Mouse (Mus musculus): ENCODE measurements around the gene Sp7. TPM values are rescaled to one million over a fixed set of nuclear protein-coding genes. Genes with fewer than 3 reads are reported as not detected.

Sp7 gene
- polyA plus RNA-seq, 1 experiment from 2014 or later = 0.42 TPM

DNA sequence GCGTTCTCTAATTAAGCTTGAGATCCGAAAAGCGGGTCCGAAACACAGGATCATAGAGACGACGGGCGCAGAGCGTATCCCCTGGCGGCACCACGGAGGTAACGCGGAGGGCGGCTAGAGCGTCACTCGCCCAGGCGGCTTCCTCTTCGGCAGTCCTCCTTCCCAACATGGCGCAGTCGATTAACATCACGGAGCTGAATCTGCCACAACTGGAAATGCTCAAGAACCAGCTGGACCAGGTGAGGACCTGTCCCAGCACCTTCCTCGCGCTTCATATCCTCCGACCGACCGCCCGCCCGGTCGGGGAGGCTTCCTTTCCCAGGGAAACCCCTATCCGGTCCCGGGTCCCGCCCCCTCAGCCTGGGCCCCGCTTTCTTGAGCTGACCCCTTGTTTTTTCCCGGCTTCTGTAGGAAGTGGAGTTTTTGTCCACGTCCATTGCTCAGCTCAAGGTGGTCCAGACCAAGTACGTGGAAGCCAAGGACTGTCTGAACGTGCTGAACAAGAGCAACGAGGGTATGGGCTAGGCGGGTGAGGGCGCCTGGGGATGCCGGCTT is 40.9 kb downstream of the Sp7 start, which contains the start of gene Pfdn5:
Gene Pfdn5 (plus strand): TSS at position 95 of the 555 bp plus-strand sequence.
- DNase-seq (ENCODE audit: extremely low spot score, low spot score) = peak; percentile 80
- Histone ChIP-seq H3K4me1 (peaks cover 18% of the 10 kb centered on the region), H3K36me3 (replicated peaks) (peaks cover 70% of the 10 kb centered on the region), H3K27me3 (ENCODE audit: poor library complexity, severe bottlenecking) (no peaks in the 10 kb centered on the region), H3K4me3 (peak within 1 kb of the TSS; percentile 88), H3K9me3 (no peaks in the 10 kb centered on the region), H3K27ac (peak within 1 kb of the TSS; percentile 91)
- WGBS = under 1% methylated on average over 40 of the region's 40 CpGs

DNA sequence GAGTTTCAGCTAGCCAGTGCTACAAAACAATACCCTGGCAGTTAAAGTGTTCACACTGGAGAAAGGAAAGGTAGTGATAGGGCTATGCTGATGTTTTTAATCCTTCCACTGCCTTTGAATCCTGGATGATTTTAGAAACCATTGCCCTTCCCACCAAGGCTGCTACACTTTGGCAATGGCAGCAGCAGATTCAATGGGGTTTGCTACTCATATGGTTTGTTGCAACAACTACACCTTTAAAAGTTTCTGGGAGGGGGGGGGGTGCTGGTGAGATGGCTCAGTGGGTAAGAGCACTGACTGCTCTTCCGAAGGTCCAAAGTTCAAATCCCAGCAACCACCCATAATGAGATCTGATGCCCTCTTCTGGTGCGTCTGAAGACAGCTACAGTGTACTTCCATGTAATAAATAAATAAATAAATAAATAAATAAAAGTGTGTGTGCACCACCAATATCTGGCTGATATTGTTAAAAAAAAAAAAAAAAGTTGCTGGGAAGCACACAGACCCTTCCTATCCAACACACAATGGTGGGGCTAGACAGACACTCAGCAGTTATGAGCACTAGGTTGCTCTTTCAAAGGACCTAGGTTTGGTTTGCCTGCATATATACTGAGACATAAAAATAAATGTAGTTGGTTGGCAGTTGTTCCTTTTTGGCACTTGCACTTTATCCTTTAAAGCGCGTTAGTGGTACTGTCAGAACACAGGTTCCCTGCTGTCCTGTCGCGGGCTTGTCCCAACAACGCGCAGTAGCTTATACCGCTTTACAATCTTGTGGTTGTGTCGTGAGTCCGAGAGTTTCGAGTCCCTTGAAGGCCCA is 42.1 kb downstream of the Sp7 start:
- Histone ChIP-seq H3K36me3 (replicated peaks) (peaks cover 70% of the 10 kb centered on the region), H3K4me1 (peaks cover 14% of the 10 kb centered on the region), H3K27me3 (ENCODE audit: poor library complexity, severe bottlenecking) (no peaks in the 10 kb centered on the region), H3K4me3 (peak overlapping the region; percentile 88), H3K9me3 (no peaks in the 10 kb centered on the region), H3K27ac (no peak overlapping the region)
- no peak for DNase-seq (ENCODE audit: extremely low spot score, low spot score)
- 76% methylated on average over 12 of the region's 12 CpGs for WGBS

- peaks cover 97% of the 10 kb centered on the region for H3K36me3 ChIP-seq (replicated peaks)
Observed at GRCm38 (mm10) chr15:102316263-102316662, 50.7 kb downstream of the Sp7 start.

GRCm38 (mm10) chr15:102315292-102315691 is 51.7 kb downstream of the Sp7 start:
- Histone ChIP-seq H3K36me3 (replicated peaks) (peaks cover 95% of the 10 kb centered on the region), H3K4me1 (no peaks in the 10 kb centered on the region), H3K4me3 (no peak overlapping the region), H3K9me3 (no peaks in the 10 kb centered on the region), H3K27ac (no peak overlapping the region), H3K27me3 (ENCODE audit: poor library complexity, severe bottlenecking) (no peaks in the 10 kb centered on the region)
- WGBS = 94% methylated on average over 8 of the region's 8 CpGs
- DNase-seq (ENCODE audit: extremely low spot score, low spot score) = no peak

More at GRCm38 (mm10) chr15:102316263-102316662, 50.7 kb downstream of the Sp7 start:
- Histone ChIP-seq H3K4me1 (no peaks in the 10 kb centered on the region), H3K27me3 (ENCODE audit: poor library complexity, severe bottlenecking) (no peaks in the 10 kb centered on the region), H3K4me3 (no peak overlapping the region), H3K27ac (no peak overlapping the region), H3K9me3 (no peaks in the 10 kb centered on the region)
- WGBS = 91% methylated on average over 6 of the region's 6 CpGs
- no peak for DNase-seq (ENCODE audit: extremely low spot score, low spot score)

DNA sequence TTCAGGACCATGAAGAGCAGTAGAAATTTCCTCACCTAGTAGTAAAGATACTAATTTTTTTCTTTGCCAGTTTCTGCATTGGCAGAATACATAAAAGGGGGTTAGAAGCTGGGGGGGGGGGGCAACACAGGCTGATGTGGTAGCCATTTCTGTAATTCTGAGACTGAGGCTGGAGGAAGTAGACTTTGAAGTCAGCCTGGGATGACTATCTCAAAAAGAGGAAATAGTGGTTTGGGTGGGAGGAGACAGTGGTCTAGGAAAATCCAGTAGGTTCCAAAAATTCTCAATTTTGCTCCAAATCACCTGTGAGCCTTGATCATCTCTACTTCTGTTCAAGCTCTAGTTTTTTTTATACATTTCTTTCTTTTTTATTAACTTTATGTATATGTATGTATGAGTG is 55.5 kb downstream of the Sp7 start:
- no peak for DNase-seq (ENCODE audit: extremely low spot score, low spot score)
- no peak overlapping the region for H3K27ac ChIP-seq
- H3K4me3 ChIP-seq = no peak overlapping the region
- no peaks in the 10 kb centered on the region for H3K9me3 ChIP-seq
- no peaks in the 10 kb centered on the region for H3K27me3 ChIP-seq (ENCODE audit: poor library complexity, severe bottlenecking)
- H3K36me3 ChIP-seq (replicated peaks) = peaks cover 96% of the 10 kb centered on the region
- H3K4me1 ChIP-seq = no peaks in the 10 kb centered on the region

DNA sequence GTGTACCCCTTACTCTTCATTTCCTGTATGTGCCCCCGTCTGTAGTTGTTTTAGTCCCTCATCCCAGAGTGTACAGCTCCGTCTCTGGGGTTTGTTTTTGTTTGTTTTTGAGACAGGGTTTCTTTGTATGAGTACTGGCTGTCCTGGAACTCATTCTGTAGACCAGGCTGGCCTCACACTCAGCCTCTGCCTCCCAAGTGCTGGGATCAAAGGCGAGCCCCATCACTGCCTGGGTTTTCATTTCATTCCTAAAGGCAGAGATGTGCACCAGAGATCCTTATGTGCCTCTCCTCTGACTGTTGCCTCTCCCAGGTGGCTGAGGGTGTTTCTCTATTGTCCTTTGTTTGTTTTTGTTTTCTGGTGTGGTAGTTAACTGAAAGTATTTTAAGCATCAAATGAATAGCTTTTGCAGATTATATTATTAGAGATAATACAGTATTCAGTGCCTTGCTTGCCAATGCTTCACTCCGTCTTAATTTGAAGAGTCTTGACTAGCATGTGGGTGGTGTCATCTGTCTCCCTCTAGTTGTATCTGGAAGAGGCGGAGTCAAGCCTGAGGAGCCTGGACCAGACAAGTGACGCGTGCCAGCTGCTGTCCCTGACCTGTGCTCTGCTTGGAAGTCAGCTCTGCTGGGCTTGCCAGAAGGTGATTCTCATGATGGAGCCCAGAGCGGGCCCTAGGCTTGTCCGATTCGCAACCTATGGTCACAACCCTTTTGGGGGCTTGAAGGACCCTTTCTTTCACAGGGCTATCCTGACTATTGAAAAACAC is 56.7 kb downstream of the Sp7 start:
- H3K36me3 ChIP-seq (replicated peaks) = peaks cover 96% of the 10 kb centered on the region
- no peaks in the 10 kb centered on the region for H3K27me3 ChIP-seq (ENCODE audit: poor library complexity, severe bottlenecking)
- DNase-seq (ENCODE audit: extremely low spot score, low spot score) = no peak
- no peak overlapping the region for H3K27ac ChIP-seq
- no peaks in the 10 kb centered on the region for H3K9me3 ChIP-seq
- WGBS = 91% methylated on average over 10 of the region's 10 CpGs
- H3K4me3 ChIP-seq = no peak overlapping the region
- H3K4me1 ChIP-seq = no peaks in the 10 kb centered on the region

- Histone ChIP-seq H3K36me3 (replicated peaks) (peaks cover 96% of the 10 kb centered on the region), H3K4me1 (no peaks in the 10 kb centered on the region), H3K4me3 (no peak overlapping the region), H3K9me3 (no peaks in the 10 kb centered on the region), H3K27ac (no peak overlapping the region), H3K27me3 (ENCODE audit: poor library complexity, severe bottlenecking) (no peaks in the 10 kb centered on the region)
- WGBS = 90% methylated on average over 9 of the region's 9 CpGs
- no peak for DNase-seq (ENCODE audit: extremely low spot score, low spot score)
Observed at GRCm38 (mm10) chr15:102308717-102309116, 58.3 kb downstream of the Sp7 start.

Other genes with a start within 250 kb of the Sp7 start
- 10.8 and 12.7 TPM in 2 replicates for gene Spryd3, start 230.9 kb downstream of the Sp7 start, polyA plus RNA-seq (2016; fragmentation: Nextera tagmentation; extraction: Ambion mirVana)
- gene Igfbp6, start 222.8 kb downstream of the Sp7 start, polyA plus RNA-seq (2016; fragmentation: Nextera tagmentation; extraction: Ambion mirVana) = 0.14 and 0.17 TPM in 2 replicates
- 0.09 TPM in 1 of 2 replicates, not detected in the other for gene Soat2, start 216.7 kb downstream of the Sp7 start, polyA plus RNA-seq (2016; fragmentation: Nextera tagmentation; extraction: Ambion mirVana)
- gene Zfp740, start 163.9 kb downstream of the Sp7 start, polyA plus RNA-seq (2016; fragmentation: Nextera tagmentation; extraction: Ambion mirVana) = 71.7 and 72.7 TPM in 2 replicates
- gene Csad, start 162.5 kb downstream of the Sp7 start, polyA plus RNA-seq (2016; fragmentation: Nextera tagmentation; extraction: Ambion mirVana) = 36.0 and 39.9 TPM in 2 replicates
- 0.42 and 0.55 TPM in 2 replicates for gene Itgb7, start 135.2 kb downstream of the Sp7 start, polyA plus RNA-seq (2016; fragmentation: Nextera tagmentation; extraction: Ambion mirVana)
- 27.5 and 31.3 TPM in 2 replicates for gene Rarg, start 109.7 kb downstream of the Sp7 start, polyA plus RNA-seq (2016; fragmentation: Nextera tagmentation; extraction: Ambion mirVana)
- gene Gm9918, start 96.6 kb downstream of the Sp7 start, polyA plus RNA-seq (2016; fragmentation: Nextera tagmentation; extraction: Ambion mirVana) = 0.48 and 0.76 TPM in 2 replicates
- 64.2 and 66.8 TPM in 2 replicates for gene Mfsd5, start 87.7 kb downstream of the Sp7 start, polyA plus RNA-seq (2016; fragmentation: Nextera tagmentation; extraction: Ambion mirVana)
- 55.6 and 59.9 TPM in 2 replicates for gene Espl1, start 70.9 kb downstream of the Sp7 start, polyA plus RNA-seq (2016; fragmentation: Nextera tagmentation; extraction: Ambion mirVana)
- gene Pfdn5, start 41.1 kb downstream of the Sp7 start, polyA plus RNA-seq (2016; fragmentation: Nextera tagmentation; extraction: Ambion mirVana) = 311 and 331 TPM in 2 replicates
- gene Myg1, start 35.5 kb downstream of the Sp7 start, polyA plus RNA-seq (2016; fragmentation: Nextera tagmentation; extraction: Ambion mirVana) = 127 and 128 TPM in 2 replicates
- gene Aaas, start 16.4 kb downstream of the Sp7 start, polyA plus RNA-seq (2016; fragmentation: Nextera tagmentation; extraction: Ambion mirVana) = 141 and 144 TPM in 2 replicates
- 9.7 and 9.9 TPM in 2 replicates for gene Sp1, start 39.0 kb upstream of the Sp7 start, polyA plus RNA-seq (2016; fragmentation: Nextera tagmentation; extraction: Ambion mirVana)
- 0.33 TPM in 1 of 2 replicates, not detected in the other for gene Amhr2, start 78.2 kb upstream of the Sp7 start, polyA plus RNA-seq (2016; fragmentation: Nextera tagmentation; extraction: Ambion mirVana)
- 70.7 and 74.6 TPM in 2 replicates for gene Prr13, start 91.8 kb upstream of the Sp7 start, polyA plus RNA-seq (2016; fragmentation: Nextera tagmentation; extraction: Ambion mirVana)
- 205 and 217 TPM in 2 replicates for gene Pcbp2, start 103.4 kb upstream of the Sp7 start, polyA plus RNA-seq (2016; fragmentation: Nextera tagmentation; extraction: Ambion mirVana)
- not detected in 2 replicates for gene Gm10337, start 136.5 kb upstream of the Sp7 start, polyA plus RNA-seq (2016; fragmentation: Nextera tagmentation; extraction: Ambion mirVana)
- gene Map3k12, start 149.9 kb upstream of the Sp7 start, polyA plus RNA-seq (2016; fragmentation: Nextera tagmentation; extraction: Ambion mirVana) = 24.0 and 25.4 TPM in 2 replicates
- gene Tarbp2, start 151.0 kb upstream of the Sp7 start, polyA plus RNA-seq (2016; fragmentation: Nextera tagmentation; extraction: Ambion mirVana) = 132 and 137 TPM in 2 replicates
- 1.3 and 2.2 TPM in 2 replicates for gene Npff, start 157.8 kb upstream of the Sp7 start, polyA plus RNA-seq (2016; fragmentation: Nextera tagmentation; extraction: Ambion mirVana)

Data from forebrain, embryonic 10.5 days (tissue).